Mouse (Mus musculus) neural tube, embryonic 13.5 days (tissue): Measurements from ENCODE around the gene Ttc8. TPM values are rescaled to one million over a fixed set of nuclear protein-coding genes. Genes with fewer than 3 reads are reported as not detected.

ENCODE experiments used
- polyA plus RNA-seq: library from polyadenylated mRNA; unstranded; fragments of >200 nt; fragmentation: Nextera tagmentation; extraction: Ambion mirVana; gene quantifications from 2 replicates; pipeline ENCODE4 v1.2.1, GENCODE M21; 2015

Ttc8 gene
- polyA plus RNA-seq, 1 experiment from 2014 or later = 30.4 TPM

Other genes starting within 250 kb of the Ttc8 start
- 4.5 and 5.3 TPM in 2 replicates for gene Ptpn21, start 183.2 kb upstream of the Ttc8 start, polyA plus RNA-seq
- gene Zc3h14, start 173.6 kb upstream of the Ttc8 start, polyA plus RNA-seq = 117 and 130 TPM in 2 replicates
- 13.9 and 14.4 TPM in 2 replicates for gene Eml5, start 19.1 kb upstream of the Ttc8 start, polyA plus RNA-seq